ENCODE assay signal across 9 mouse cellular contexts in the genomic region with DNA sequence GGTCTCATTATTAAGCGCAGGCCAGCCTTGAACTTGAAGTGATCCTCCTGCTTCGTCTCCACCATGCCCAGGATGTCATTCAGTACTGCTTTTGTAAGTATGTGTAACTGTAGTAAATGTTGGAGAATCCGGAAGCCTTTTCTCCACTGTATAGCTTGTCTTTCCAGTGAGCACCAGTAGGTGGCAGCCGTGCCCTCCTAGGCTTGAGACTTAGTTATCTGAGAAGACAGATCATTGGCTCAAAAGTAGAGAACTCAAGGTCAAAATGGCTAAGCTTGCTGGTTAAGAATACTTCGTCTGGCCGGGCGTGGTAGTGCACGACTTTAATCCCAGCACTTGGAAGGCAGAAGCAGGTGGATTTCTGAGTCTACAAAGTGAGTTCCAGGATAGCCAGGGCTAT.
A peak's percentile ranks its signal among the peaks of the same experiment; 100 is the strongest.
DNase-seq lines count a peak whose midpoint lies in the region; ATAC-seq and TF ChIP-seq lines count a peak whose summit lies in the region.
"Had no signal": no experiment of that assay in that cellular context is flagged by ENCODE, and none has a peak within 500 bp of the region (broad histone marks: within the 10 kb centered on the region; RNA-seq: fewer than 3 reads in every experiment).

No protein-coding gene starts in this region.

- peak; percentile 29 to 67 for DNase-seq in urinary bladder, adult 18-20 months (ENCODE audit: low spot score in 2 of 2)
- no peak for DNase-seq in urinary bladder, postnatal 10 days (ENCODE audit: low spot score)
- DNase-seq in brain, embryonic 14.5 days (ENCODE audit: low read depth): peak; percentile 73
- DNase-seq in induced T-regulatory cell, adult 2 months (ENCODE audit: low read depth): peak; percentile 88
- DNase-seq in left cerebral cortex, postnatal 14 days (ENCODE audit: low spot score in 2 of 2): peak; percentile 79 to 81
- DNase-seq in neural tube, embryonic 11.5 days (ENCODE audit: low spot score): peak; percentile 72
- peak; percentile 87 for DNase-seq in thymus, adult 2 months

- no peaks in the 10 kb centered on the region for H3K36me3 ChIP-seq in neural tube, embryonic 11.5 days (ENCODE audit: control insufficient read depth, insufficient read depth, low read length)
- H3K36me3 ChIP-seq in thymus, adult 2 months (ENCODE audit: control insufficient read depth, insufficient read depth, low read length): peaks cover 22% of the 10 kb centered on the region

- ATAC-seq in erythroblast, adult 5-6 weeks (replicated peaks; ENCODE audit: low FRiP score, poor library complexity, severe bottlenecking): peak; percentile 91
- ATAC-seq in neural tube, embryonic 11.5 days (ENCODE audit: insufficient read depth, low FRiP score, low TSS enrichment): no peak

- intact Hi-C loops in left cerebral cortex, postnatal 14 days (cut with DNase I): loop anchor here (10.0 kb wide), 1 partner anchor 128 kb away; no protein-coding TSS in a partner anchor

- peak; percentile 78; the same call in 1 of the 2 replicates for TF ChIP-seq CTCF in brain, embryonic 14.5 days (IDR thresholded peaks at IDR 0.05; ENCODE audit: borderline replicate concordance, extremely low read depth, insufficient read depth, insufficient read length)
- TF ChIP-seq CTCF in thymus, adult 2 months (IDR thresholded peaks at IDR 0.05; ENCODE audit: borderline replicate concordance, control insufficient read depth, extremely low read depth, insufficient read depth, low read length, poor library complexity): no peak

- WGBS in neural tube, embryonic 11.5 days: 31% methylated on average over 8 of the region's 8 CpGs
- WGBS in thymus, adult 2 months: 45% methylated on average over 8 of the region's 8 CpGs

- H3K9ac ChIP-seq in neural tube, embryonic 11.5 days (ENCODE audit: low read length): no peak overlapping the region
- H3K9ac ChIP-seq: hindbrain, embryonic 15.5 days had no signal

- H3K9me3 ChIP-seq in neural tube, embryonic 11.5 days (ENCODE audit: control insufficient read depth, low read length): no peaks in the 10 kb centered on the region
- H3K9me3 ChIP-seq: hindbrain, embryonic 15.5 days had no signal

- no peaks in the 10 kb centered on the region for H3K27me3 ChIP-seq in neural tube, embryonic 11.5 days (ENCODE audit: control insufficient read depth, insufficient read depth, low read length)
- H3K27me3 ChIP-seq in thymus, adult 2 months (ENCODE audit: control insufficient read depth, insufficient read depth, low read length): no peaks in the 10 kb centered on the region
- H3K27me3 ChIP-seq: hindbrain, embryonic 15.5 days had no signal

- TF ChIP-seq POLR2A in brain, embryonic 14.5 days (IDR thresholded peaks at IDR 0.05; ENCODE audit: borderline replicate concordance, extremely low read depth, insufficient read depth, insufficient read length, poor library complexity, severe bottlenecking): no peak
- TF ChIP-seq POLR2A in thymus, adult 2 months (IDR thresholded peaks at IDR 0.05; ENCODE audit: control insufficient read depth, extremely low read depth, insufficient read depth, low read length, poor library complexity): no peak

- no peak overlapping the region for H3K4me3 ChIP-seq in neural tube, embryonic 11.5 days (ENCODE audit: low read depth, low read length)
- H3K4me3 ChIP-seq in thymus, adult 2 months (ENCODE audit: control insufficient read depth, insufficient read depth, low read length): no peak overlapping the region
- H3K4me3 ChIP-seq: hindbrain, embryonic 15.5 days had no signal

- no peaks in the 10 kb centered on the region for H3K4me1 ChIP-seq in neural tube, embryonic 11.5 days (ENCODE audit: control insufficient read depth, insufficient read depth, low read length)
- peaks cover 28% of the 10 kb centered on the region for H3K4me1 ChIP-seq in thymus, adult 2 months (replicated peaks; ENCODE audit: control insufficient read depth, insufficient read depth, low read length)
- H3K4me1 ChIP-seq: hindbrain, embryonic 15.5 days had no signal

- no peak overlapping the region for H3K27ac ChIP-seq in neural tube, embryonic 11.5 days (ENCODE audit: low read depth, low read length)
- peak overlapping the region; percentile 62 for H3K27ac ChIP-seq in thymus, adult 2 months (ENCODE audit: control insufficient read depth, insufficient read depth, low read length)
- H3K27ac ChIP-seq: hindbrain, embryonic 15.5 days had no signal

- no peak overlapping the region for H3K4me2 ChIP-seq in neural tube, embryonic 11.5 days (ENCODE audit: low read depth)
- H3K4me2 ChIP-seq: hindbrain, embryonic 15.5 days had no signal
